Mouse (Mus musculus) G1E (cell line): ENCODE data around the gene Iqcb1. TPM values are rescaled to one million over a fixed set of nuclear protein-coding genes. Genes with fewer than 3 reads are reported as not detected.

Experiments used
- ATAC-seq: 2 replicates; pipeline ENCODE4 v1.8.0; 2016; ENCODE audit warnings: mild to moderate bottlenecking; ENCODE audit not compliant: insufficient number of reproducible peaks, poor library complexity, low FRiP score, severe bottlenecking; ENCODE audit errors: extremely low read depth
- DNase-seq: peaks from one replicate; pipeline ENCODE4 v3.0.0; 2012; ENCODE audit warnings: low spot score
- H3K27me3 ChIP-seq: 2 replicates; pipeline ENCODE4 v1.6.1; 2012; ENCODE audit warnings: mild to moderate bottlenecking, low read length, inconsistent platforms; ENCODE audit not compliant: insufficient read depth
- H3K36me3 ChIP-seq: replicated peaks from 2 replicates; pipeline ENCODE3; 2012; ENCODE audit warnings: mild to moderate bottlenecking, inconsistent platforms
- H3K4me1 ChIP-seq: 2 replicates; pipeline ENCODE4 v1.6.1; 2012; ENCODE audit warnings: low read depth, low read length, inconsistent platforms, mixed read lengths; ENCODE audit not compliant: insufficient read depth
- H3K4me3 ChIP-seq: 2 replicates; pipeline ENCODE4 v1.5.1; 2012; ENCODE audit warnings: low read depth, mild to moderate bottlenecking, inconsistent platforms, low read length, moderate library complexity, mixed read lengths
- H3K9me3 ChIP-seq: replicated peaks from 2 replicates; pipeline ENCODE4 v1.6.1; 2012; ENCODE audit warnings: inconsistent platforms
- CTCF ChIP-seq: IDR thresholded peaks from 2 replicates; pipeline ENCODE4 v1.5.1; 2012; ENCODE audit warnings: low read depth, low read length, inconsistent platforms, mixed read lengths
- GATA1 ChIP-seq: IDR thresholded peaks from 2 replicates; pipeline ENCODE4 v1.6.1; 2012; ENCODE audit warnings: borderline replicate concordance, low read length, inconsistent platforms, mixed read lengths
- GATA2 ChIP-seq: IDR thresholded peaks from 2 replicates; pipeline ENCODE4 v1.6.1; 2012; ENCODE audit warnings: low read depth, low read length, inconsistent platforms, borderline replicate concordance
- POLR2AphosphoS5 ChIP-seq: IDR thresholded peaks from 2 replicates; pipeline ENCODE4 v1.6.1; 2012; ENCODE audit warnings: low read depth, low read length, inconsistent platforms; ENCODE audit not compliant: insufficient replicate concordance
- TAL1 ChIP-seq: conservative IDR thresholded peaks from 2 replicates; pipeline ENCODE4 v1.6.1; 2012; ENCODE audit warnings: low read depth, low read length, inconsistent platforms, mixed read lengths
- polyA plus RNA-seq: library from polyadenylated mRNA; stranded (reverse); fragments of >175 nt; gene quantifications from 2 replicates; pipeline ENCODE4 v1.2.3, GENCODE M21; 2012
- total RNA-seq, 2 experiments: library from RNA; stranded (forward) in 1 of 2; stranded (reverse) in 1 of 2; fragments of 200-1000 nt in 1 of 2; fragments of >200 nt in 1 of 2; fragmentation: Nextera tagmentation in 1 of 2; gene quantifications; 2 replicates each; pipeline ENCODE4 v1.2.3; 2014 to 2017

Iqcb1 gene
- 27.7 and 28.0 TPM in 2 replicates for total RNA-seq (2014; fragmentation: Nextera tagmentation)
- 17.3 and 19.0 TPM in 2 replicates for total RNA-seq (2017)
- 1.9 and 2.9 TPM in 2 replicates for polyA plus RNA-seq

GRCm38 (mm10) chr16:36828054-36828786 is at the start of gene Iqcb1:
Iqcb1 (plus strand) TSS chr16:36828385.
- no peak for TF ChIP-seq POLR2AphosphoS5
- TF ChIP-seq GATA2, result no peak
- TF ChIP-seq TAL1, result no peak
- TF ChIP-seq CTCF, result no peak
- no peak for TF ChIP-seq GATA1
- Histone ChIP-seq H3K4me3 (peak within 1 kb of the TSS; percentile 91), H3K9me3 (no peaks in the 10 kb centered on the region), H3K4me1 (peaks cover 11% of the 10 kb centered on the region), H3K27me3 (no peaks in the 10 kb centered on the region), H3K36me3 (no peaks in the 10 kb centered on the region)
- DNase-seq (peak; percentile 89), ATAC-seq (peak; percentile 78)

- Histone ChIP-seq H3K4me3 (no peak overlapping the region), H3K36me3 (no peaks in the 10 kb centered on the region), H3K4me1 (no peaks in the 10 kb centered on the region), H3K27me3 (peaks cover under 1% of the 10 kb centered on the region; the same call in 1 of the 2 replicates), H3K9me3 (no peaks in the 10 kb centered on the region)
- ATAC-seq, result no peak
- DNase-seq, result no peak
- no peak for TF ChIP-seq TAL1
- TF ChIP-seq GATA2, result no peak
- TF ChIP-seq POLR2AphosphoS5, result no peak
- no peak for TF ChIP-seq GATA1
- TF ChIP-seq CTCF, result no peak
These were observed 44.0 kb upstream of the Iqcb1 start for GRCm38 (mm10) chr16:36784146-36784545.

- ATAC-seq (no peak), DNase-seq (no peak)
- Histone ChIP-seq H3K27me3 (peaks cover 5% of the 10 kb centered on the region; the same call in 1 of the 2 replicates), H3K4me1 (no peaks in the 10 kb centered on the region), H3K36me3 (no peaks in the 10 kb centered on the region), H3K9me3 (no peaks in the 10 kb centered on the region), H3K4me3 (no peak within 1 kb of the TSS)
- no peak for TF ChIP-seq CTCF
These were observed 43.4 kb upstream of the Iqcb1 start, which contains the start of gene Slc15a2 for GRCm38 (mm10) chr16:36784594-36785313. Slc15a2 (minus strand) TSS chr16:36784962.

- ATAC-seq, result no peak
- TF ChIP-seq POLR2AphosphoS5 (no peak), CTCF (no peak), GATA2 (no peak), GATA1 (no peak), TAL1 (no peak)
- no peaks in the 10 kb centered on the region for H3K4me1 ChIP-seq
- peaks cover 8% of the 10 kb centered on the region; the same call in 1 of the 2 replicates for H3K27me3 ChIP-seq
- no peaks in the 10 kb centered on the region for H3K36me3 ChIP-seq
- no peak overlapping the region for H3K4me3 ChIP-seq
- no peak for DNase-seq
- no peaks in the 10 kb centered on the region for H3K9me3 ChIP-seq
These were observed 41.7 kb upstream of the Iqcb1 start for GRCm38 (mm10) chr16:36786466-36786865.

GRCm38 (mm10) chr16:36790166-36790565 is 38.0 kb upstream of the Iqcb1 start:
- TF ChIP-seq CTCF, result no peak
- TF ChIP-seq GATA1, result no peak
- TF ChIP-seq TAL1, result no peak
- TF ChIP-seq POLR2AphosphoS5, result no peak
- no peak for TF ChIP-seq GATA2
- ATAC-seq, result no peak
- Histone ChIP-seq H3K27me3 (peaks cover 8% of the 10 kb centered on the region; the same call in 1 of the 2 replicates), H3K9me3 (no peaks in the 10 kb centered on the region), H3K4me3 (no peak overlapping the region), H3K4me1 (no peaks in the 10 kb centered on the region), H3K36me3 (no peaks in the 10 kb centered on the region)
- DNase-seq, result no peak

- Histone ChIP-seq H3K36me3 (no peaks in the 10 kb centered on the region), H3K4me3 (no peak overlapping the region), H3K4me1 (no peaks in the 10 kb centered on the region), H3K27me3 (peaks cover 6% of the 10 kb centered on the region; the same call in 1 of the 2 replicates), H3K9me3 (no peaks in the 10 kb centered on the region)
- DNase-seq (no peak), ATAC-seq (no peak)
- TF ChIP-seq GATA1 (no peak), TAL1 (no peak), GATA2 (no peak), POLR2AphosphoS5 (no peak), CTCF (no peak)
These were observed 33.2 kb upstream of the Iqcb1 start for GRCm38 (mm10) chr16:36794976-36795375.
